Mouse (Mus musculus): ENCODE results near the gene Clpx.
"Not testable (repeated sequence)": the region's sequence is repeated elsewhere in the genome, so short reads cannot be mapped to it uniquely, and the experiment has no call there.

The Clpx gene

DNA sequence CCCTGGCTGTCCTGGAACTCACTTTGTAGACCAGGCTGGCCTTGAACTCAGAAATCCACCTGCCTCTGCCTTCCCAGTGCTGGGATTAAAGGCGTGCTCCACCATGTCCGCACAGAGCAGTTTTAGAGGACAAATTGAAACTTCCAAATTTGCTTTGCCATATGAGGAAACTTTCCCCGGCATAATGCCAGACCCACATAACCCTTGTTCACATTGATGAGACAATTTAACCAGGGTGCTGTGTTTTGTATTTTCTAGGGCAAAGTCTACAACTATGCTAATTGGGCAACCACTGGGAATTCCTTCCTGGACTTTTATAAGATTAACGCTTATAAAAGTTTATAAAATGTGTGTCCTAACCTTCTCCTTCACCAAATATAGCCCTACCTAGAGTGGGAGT, 4.1 kb upstream of the Clpx start:
- DNase-seq (ENCODE audit: low spot score in 2 of 2), result no peak

DNA sequence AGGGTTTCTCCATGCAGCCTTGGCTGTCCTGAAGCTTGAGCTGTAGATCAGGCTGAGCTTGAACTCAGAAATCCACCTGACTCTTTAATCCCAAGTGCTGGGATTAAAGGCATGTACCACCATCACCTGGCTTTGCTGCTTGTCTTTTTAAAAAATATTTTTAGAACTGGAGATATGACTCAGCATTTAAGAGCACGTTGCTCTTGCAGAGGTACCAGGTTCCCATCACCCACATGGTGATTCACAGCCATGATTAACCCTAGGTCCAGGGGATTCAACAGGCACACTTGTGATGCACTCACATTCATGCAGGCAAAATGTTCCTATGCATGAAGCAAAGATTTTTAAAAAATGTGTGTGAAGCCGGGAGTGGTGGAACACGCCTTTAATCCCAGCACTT, 1.6 kb upstream of the Clpx start:
- DNase-seq (ENCODE audit: low spot score in 2 of 2), result no peak

DNA sequence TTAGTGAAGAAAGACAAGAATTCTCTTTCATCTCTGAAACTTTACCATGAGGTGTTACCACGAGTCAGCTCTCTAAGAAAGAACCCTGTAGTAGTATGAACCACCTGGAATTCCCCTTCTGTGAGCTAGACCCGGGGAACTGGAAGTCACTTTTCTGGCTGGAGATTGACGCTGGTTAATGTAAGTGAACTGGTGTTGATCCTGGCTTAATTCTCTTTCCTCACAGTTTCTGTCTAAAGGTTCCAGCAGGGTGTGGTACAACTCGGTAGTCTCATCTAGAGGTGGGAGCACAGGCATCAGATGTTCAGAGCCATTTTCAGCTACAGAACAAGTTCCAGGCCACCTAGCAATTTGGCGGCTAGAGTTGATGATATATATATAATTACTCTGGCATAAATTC, 941 bp upstream of the Clpx start:
- DNase-seq (ENCODE audit: low spot score in 2 of 2), result no peak

DNA sequence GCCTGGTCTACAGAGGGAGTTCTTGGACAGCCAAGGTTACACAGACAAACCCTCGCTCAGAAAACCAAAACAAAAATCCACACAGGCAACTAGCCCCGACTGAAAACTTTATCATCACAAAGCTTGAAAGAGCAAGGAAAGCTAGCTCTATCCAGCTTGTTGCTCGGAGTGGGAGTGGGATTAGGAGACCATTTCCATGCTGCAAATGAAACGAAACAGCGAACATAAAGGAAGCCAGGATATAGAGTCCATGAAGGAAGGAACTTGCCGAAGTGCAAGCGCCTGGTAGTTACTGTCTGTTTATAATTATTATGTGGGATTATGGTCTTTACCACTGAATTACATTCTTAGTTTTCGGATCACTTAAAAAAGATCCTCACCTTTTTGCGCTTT, 484 bp upstream of the Clpx start:
- DNase-seq (ENCODE audit: low spot score in 2 of 2), result no peak

DNA sequence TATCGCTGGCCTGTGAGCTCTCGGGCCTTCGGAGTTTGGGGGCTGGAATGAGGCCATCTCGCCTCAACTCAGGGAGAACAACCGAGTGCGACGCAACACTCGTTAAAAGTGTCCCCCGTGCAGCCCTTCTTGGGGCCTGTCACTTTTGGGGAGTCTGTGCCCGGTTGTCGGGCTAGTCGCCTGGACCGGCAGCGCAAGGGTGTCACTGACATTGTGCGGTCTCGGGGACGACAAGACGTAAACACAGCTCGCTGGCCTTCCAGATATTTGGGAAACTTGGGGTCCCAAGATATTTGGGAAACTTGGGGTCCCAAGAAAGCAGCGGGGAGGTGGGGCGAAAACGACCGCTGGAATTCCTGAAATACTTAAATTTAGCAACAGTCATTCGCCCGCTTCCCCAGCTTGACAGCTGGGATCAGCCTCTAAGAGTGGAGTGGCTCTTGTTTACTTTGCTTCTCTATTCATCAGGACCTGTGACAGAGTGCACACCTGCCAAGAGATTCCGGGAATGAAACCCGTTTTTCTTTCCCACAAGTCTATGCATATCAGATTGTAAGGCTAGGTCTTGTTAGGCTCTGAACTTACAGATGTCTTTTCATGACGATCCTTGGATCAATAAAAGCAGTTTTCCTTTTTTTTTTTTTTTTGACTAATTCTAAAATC, 787 bp downstream of the Clpx start:
- no peak for DNase-seq (ENCODE audit: low spot score in 2 of 2)

DNA sequence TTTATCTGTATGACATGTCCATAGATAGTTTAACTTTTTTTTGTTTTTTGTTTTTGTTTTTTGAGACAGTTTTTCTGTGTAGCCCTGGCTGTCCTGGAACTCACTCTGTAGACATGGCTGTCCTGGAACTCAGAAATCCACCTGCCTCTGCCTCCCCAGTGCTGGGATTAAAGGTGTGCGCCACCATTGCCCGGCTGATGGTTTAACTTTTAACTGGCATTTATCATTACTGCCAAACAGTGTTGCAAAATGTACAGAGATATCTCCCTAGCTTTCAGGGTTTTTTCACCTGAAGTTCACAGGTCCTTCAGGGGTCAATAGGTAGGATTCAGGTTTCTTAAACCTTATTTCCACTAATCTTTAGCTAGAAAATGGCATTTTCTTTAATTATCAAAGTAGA, 3.0 kb downstream of the Clpx start:
- DNase-seq (ENCODE audit: low spot score in 2 of 2), result no peak

DNA sequence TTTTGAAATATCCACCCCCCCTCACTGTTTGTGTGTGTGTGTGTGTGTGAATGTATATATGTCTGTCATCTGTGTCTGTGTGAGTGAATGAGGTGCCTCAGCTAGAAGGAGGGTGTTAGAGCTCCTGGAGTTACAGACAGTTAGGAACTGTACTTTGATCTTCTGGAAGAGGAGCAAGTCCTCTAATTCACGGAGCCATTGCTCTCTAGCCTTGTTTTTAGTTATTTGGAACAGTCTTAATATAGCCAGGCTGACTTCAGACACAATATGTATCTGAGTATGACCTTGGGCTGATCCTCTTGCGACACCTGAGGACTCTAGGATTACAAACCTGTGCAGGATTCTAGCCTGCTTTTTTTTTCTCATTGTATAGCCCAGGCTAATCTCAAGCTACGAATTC, 4.7 kb downstream of the Clpx start:
- no peak for DNase-seq (ENCODE audit: low spot score in 2 of 2)

DNA sequence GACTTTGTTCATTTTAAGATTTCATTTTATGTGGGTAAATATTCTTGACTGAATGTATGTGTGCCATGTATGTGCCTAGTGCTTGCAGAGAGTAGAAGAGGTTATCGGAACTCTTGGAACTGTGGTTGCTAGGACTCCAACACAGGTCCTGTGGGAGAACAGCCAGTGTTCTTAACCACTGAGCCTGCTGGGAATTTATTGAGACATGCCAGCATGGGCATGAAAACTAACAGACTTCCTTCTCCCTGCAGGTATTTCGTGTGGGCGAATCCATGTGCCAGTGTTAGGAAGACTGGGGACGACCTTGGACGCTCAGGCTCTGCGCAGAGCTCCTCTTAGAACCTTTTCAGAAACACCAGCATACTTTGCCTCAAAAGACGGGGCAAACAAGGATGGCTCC, 5.6 kb downstream of the Clpx start:
- no peak for DNase-seq (ENCODE audit: low spot score in 2 of 2)

DNA sequence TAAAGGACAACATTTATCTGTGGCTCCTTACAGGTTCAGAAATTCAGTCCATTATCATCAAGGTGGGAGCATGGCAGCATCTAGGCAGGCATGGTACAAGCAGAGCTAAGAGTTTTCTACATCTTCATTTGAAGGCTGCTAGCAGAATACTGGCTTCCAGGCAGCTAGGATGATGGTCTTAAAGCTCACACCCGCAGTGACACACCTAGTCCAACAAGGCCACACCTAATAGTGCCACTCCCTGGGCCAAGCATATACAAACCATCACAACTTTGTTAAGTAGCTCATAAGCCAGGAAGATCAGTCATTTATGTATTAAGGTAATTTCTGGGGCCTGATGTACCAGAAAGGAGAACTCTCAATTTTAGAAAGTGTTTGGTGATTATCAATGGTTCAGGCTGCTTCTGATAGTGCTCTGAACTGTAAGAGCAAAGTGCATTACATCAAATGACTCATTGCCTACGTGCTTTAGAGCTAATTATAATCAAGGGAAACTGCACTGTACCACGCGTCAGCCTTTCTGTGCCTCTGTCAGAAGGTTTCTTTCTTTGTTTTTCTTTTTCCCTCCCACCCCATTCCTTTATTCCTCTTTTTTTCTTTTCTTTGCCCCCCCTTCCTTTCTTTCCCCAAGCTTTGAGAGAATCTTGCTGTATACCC, 8.4 kb downstream of the Clpx start:
- DNase-seq (ENCODE audit: low spot score in 2 of 2), result no peak

DNA sequence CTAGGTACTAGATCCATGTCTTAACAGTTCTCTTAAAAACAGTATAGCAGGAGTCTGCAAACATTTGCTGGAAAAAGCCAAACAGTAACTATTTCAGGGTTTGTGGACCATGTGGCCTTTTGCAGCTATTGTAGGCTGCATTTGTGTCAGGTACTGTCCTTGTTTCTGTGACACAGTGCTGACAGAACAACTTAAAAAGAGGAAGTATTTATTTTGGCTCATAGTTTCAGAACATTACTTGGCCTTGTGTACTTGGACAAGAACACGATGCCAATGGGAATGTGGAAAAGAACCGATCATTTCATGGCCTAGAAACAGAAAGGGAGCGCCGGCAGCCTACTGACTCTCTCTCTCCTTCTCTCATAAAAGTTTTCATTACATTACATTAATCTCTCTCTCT, 9.5 kb downstream of the Clpx start:
- DNase-seq (ENCODE audit: low spot score in 2 of 2), result no peak

DNA sequence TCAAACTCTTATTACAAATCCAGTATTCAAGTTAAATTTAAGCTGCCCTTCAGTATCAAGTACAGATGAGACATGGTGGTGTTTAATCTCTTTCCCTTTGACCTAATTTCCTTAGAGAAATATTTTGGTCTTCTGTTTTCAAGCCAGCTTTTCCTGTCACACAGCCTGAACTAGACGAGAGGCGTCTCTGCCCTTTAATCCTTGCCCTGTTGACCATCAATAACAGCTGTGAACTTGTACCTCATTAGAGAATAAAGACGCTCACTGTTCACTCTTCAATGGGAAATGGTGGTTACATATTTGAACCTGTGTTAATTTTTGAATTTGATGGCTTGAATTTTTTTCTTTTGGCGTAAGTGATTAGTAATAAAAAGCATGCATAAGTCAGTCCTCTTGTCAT, 10.2 kb downstream of the Clpx start:
- no peak for DNase-seq (ENCODE audit: low spot score in 2 of 2)

DNA sequence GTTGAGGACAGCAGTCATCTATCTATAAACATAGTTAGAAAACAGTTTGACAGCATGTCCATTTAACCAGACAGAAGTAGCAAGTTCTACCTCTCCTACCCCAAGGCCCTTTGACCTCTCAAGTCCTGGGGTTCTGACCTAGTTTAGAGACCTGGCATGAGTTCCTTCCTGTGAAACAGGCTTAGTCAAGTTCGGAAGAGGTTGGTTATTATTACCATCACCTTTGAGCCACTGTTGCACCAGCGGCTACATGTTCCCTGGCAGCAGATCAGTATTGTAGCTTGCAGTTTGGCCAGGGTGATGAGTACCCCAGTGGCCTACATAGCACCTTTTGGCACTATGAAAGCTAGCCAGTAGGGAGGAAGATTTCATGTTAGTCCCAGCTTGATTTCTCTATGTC, 12.6 kb downstream of the Clpx start:
- no peak for DNase-seq (ENCODE audit: low spot score in 2 of 2)

DNA sequence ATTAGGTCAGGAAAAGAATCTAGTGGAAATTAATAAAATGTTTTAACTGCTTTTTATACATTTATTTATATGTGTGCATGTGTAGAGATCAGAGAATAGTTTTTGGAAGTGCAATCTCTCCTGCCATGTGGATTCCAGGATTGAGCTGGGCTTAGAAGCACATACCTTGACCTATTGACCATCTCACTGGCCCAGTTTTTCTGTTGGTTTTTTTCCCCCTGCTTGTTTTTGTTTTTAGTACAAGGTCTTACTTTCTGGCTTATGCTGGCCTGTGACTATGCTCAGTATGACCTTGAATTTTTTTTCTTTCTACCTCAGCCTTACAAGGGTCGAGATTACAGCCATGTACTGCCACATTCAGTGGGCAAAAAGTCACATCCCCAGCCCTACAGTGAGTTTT, 14.0 kb downstream of the Clpx start:
- no peak for DNase-seq (ENCODE audit: low spot score in 2 of 2)

DNA sequence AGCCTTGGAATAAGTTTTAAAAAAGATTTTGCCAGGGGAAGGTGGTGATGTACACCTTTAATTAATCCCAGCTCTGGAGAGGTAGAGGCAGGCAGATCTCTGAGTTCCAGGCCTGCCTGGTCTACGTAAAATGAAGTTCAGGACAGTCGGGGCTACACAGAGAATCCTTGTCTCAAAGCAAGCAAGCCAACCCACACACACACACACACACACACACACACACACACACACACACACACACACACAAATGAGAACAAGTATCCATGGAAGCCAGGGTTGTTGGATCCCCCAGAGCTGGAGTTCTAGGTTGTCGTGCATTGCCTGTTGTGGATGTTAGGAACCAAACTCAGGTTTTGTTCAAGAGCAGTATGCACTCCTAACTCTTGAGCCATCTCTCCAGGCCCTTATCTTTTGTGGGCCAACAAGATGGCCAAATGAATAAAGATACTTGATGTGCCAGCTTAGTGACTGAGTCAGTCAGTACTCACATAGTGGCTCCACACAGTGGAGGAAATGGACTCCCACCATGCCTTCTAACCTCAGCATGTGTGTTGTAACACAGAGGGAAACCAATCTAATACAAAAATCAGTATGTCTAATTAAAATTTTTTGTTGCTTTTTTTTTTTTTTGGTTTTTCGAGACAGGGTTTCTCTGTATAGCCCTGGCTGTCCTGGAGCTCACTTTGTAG, 18.8 kb downstream of the Clpx start:
- DNase-seq (ENCODE audit: low spot score in 2 of 2), result no peak

DNA sequence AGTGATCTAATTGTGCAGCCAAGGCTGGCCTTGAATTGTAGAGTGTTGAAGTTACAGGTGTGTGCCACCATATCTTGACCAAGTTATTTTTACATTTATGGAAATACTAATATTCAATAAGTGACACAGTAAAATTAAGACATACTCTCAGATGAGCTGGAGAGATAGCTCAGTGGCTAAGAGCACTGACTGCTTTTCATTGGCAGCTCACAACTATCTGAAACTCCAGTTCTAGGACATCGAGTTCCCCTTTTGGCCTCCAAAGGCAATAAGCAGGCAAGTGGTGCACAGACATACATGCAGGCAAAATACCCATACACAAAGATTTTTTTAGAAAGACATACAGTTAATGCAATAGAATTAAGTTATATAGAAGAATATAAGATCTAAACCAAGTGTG, 19.8 kb downstream of the Clpx start:
- DNase-seq (ENCODE audit: low spot score in 2 of 2), result no peak

DNA sequence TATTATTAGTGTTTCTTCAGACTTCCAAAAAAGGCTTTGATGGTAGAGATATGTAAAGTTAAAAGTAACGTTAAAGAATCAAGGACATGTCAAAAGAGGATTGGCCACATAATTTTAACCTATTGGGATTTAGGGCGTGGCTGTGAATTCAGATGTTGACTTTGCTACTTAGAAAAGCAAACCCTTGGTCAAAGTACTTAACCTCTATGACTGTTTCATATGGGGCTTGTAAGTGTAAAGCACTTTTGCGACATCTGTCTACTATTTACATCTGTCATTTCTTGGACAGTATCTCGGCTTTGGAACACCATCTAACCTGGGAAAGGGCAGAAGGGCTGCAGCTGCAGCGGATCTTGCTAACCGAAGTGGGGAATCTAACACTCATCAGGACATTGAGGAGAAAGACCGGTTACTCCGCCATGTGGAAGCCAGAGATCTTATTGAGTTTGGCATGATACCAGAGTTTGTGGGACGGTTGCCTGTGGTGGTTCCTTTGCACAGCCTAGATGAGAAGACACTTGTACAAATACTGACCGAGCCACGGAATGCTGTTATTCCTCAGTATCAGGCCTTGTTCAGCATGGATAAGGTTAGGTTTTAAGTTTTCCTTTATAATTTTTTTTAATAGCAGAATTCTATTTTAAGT, 28.3 kb downstream of the Clpx start:
- no peak for DNase-seq (ENCODE audit: low spot score in 2 of 2)

DNA sequence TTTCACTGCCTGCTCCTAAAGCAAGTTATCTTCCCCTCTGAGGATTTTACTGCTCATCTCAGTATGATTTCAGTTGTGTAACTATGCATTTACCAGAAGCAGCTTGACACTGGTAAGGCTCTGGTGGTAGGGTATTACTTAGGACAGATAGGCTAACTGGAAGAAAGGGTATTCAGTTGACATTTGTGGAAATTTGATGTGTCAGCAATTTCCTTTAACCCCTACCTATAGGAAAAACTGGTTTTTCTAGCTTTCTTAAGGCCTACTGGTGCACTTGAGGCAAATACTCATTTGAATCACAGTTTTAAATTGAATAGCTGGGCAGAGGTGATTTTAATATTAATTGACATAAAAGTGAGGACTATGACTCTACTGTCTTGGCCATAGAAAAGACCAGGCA, 31.9 kb downstream of the Clpx start:
- no peak for DNase-seq (ENCODE audit: low spot score in 2 of 2)

DNA sequence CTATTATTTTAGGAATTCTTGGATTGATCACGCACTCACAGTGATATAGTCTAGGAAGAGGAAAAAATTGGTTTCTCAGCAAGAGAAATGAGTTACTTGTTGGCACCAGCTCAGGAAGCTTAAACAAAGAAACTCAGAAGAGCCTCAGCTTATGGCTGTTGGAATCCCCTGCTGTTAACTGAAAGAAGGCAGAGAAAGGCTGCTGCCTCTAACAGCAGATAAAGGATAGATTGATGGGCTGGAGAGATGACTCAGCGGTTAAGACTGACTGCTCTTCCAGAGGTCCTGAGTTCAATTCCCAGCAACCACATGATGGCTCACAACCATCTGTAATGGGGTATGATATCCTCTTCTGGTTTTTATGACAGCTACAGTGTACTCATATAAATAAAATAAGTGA, 33.3 kb downstream of the Clpx start:
- no peak for DNase-seq (ENCODE audit: low spot score in 2 of 2)

DNA sequence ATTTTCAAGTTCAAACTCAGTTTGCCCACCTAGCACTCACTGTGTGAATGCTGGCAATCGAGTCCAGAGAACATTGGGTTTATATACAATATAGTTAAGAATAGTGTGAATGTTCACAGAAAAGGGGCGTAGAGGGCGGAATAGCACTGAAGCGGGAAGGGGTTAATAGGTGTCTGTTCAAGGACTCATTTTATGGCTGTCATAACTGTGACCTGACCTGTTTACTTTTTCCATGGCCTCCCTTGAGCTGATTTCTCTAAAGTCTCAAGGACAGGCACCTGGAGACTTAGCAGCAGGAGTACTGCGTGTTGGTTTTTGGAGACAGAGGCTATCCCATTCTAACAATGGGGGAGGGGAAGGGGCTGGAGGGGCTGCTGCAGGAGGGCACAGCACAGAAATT, 39.9 kb downstream of the Clpx start:
- DNase-seq (ENCODE audit: low spot score in 2 of 2), result no peak

DNA sequence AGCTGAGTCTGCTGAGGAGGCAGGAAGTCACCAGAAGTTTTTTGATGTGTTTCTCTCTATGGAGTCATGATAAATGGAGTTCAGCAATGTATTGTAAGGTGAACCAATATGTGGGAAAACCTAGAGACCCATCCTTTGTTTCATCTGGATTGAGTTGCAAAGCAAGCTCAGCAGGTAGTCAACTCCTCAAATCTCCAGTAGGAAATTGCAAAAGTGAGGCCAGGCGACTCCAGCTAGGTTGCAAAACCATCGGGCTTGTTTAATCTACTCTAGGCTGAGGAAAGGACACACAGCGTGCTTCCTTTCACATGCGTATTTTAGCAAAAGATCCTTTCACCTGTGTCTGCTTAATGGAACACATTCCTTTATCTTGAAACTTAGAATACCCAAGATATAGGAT, 45.1 kb downstream of the Clpx start:
- DNase-seq (ENCODE audit: low spot score in 2 of 2), result no peak

DNA sequence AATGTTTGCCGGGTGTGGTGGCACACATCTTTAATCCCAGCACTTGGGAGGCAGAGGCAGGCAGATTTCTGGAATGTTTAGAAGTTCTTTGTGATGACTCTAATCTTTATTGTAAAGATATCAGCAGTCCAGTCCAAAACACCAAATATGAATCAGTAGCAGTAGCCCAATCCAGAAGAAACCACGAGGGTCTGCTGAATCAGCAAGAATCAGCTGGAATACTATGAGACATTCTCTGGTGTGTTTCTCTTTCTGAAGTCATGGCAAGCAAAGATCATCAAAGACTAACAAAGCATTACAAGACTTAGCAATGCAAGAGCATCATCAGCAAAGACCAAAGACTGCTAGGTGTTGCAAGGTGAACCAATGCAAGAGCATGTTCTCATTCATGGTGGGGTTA, 46.4 kb downstream of the Clpx start:
- DNase-seq (ENCODE audit: low spot score in 2 of 2), result no peak

DNA sequence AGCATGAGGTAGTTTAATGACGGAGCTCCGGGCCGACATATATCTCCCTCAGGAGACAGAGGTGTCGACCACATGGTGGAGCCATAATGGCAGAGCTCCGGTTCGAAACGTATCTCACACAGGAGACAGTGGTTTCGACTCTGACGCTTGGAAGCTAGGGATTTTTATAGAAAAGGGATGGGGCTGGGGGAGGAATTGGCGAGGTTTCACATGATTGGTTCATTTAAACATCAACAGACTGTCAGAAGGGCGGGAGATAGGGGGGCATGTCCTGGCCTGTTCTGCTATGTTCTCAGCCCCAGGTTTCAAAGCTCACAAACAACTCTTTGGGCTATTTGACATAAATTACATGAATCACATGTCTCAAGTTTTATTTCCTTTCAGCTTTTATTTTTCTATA, 51.4 kb downstream of the Clpx start:
- DNase-seq (ENCODE audit: low spot score in 2 of 2), result not testable (repeated sequence)

DNA sequence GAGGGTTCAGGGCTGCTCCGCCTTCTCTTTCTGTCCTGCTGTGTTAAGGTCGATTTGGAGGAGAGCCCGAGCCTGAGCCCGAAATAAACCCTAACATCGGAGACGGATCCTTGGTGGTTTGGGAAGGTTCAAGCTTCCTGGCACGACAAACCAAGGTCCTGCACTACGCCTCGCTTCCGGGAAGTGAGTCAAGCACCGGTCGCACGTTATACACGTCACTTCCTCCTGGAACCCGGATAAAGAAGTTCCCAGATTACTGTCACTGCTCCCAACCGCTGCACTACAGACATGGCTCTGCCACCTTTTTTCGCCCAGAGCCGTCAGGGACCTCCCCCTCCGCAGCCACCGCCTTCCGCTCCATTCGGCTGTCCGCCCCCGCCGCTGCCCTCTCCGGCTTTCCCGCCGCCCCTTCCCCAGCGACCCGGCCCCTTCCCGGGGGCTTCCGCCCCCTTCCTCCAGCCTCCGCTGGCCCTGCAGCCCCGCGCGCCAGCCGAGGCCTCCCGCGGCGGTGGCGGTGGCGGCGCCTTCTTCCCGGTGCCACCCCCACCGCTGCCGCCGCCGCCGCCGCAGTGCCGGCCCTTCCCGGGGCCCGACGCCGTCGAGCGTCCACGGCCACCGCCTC, 51.9 kb downstream of the Clpx start, which contains the start of gene Pdcd7:
Gene Pdcd7 (plus strand): TSS at position 251 of the 622 bp plus-strand sequence.
- peak; percentile 95 to 96 for DNase-seq (ENCODE audit: low spot score in 2 of 2)

All from frontal cortex, postnatal 25 days (tissue).